Mouse (Mus musculus) adrenal gland, adult 18-20 months (tissue): ENCODE results near the gene Zfp786. TPM values are rescaled to one million over a fixed set of nuclear protein-coding genes. Genes with fewer than 3 reads are reported as not detected.
"Not testable (repeated sequence)": the region's sequence is repeated elsewhere in the genome, so short reads cannot be mapped to it uniquely, and the experiment has no call there.

Experiments used
- DNase-seq, 2 experiments: peaks; one replicate each; pipeline ENCODE4 v3.0.0; 2021 to 2022; ENCODE audit warnings: low spot score in 2 of 2
- microRNA-seq, 2 experiments: library from miRNA; unstranded; fragments of <30 nt; microRNA quantifications; one replicate each; pipeline ENCODE4 v1.2.0; 2021; ENCODE audit warnings: borderline number of aligned reads in 2 of 2
- total RNA-seq, 2 experiments: library from RNA; stranded (reverse); gene quantifications; 1 replicate in 1 of 2; 2 replicates in 1 of 2; pipeline ENCODE4 v1.2.3; 2021

Gene Zfp786
- total RNA-seq, 2 experiments from 2014 or later = 0.77 to 1.7 TPM

DNA sequence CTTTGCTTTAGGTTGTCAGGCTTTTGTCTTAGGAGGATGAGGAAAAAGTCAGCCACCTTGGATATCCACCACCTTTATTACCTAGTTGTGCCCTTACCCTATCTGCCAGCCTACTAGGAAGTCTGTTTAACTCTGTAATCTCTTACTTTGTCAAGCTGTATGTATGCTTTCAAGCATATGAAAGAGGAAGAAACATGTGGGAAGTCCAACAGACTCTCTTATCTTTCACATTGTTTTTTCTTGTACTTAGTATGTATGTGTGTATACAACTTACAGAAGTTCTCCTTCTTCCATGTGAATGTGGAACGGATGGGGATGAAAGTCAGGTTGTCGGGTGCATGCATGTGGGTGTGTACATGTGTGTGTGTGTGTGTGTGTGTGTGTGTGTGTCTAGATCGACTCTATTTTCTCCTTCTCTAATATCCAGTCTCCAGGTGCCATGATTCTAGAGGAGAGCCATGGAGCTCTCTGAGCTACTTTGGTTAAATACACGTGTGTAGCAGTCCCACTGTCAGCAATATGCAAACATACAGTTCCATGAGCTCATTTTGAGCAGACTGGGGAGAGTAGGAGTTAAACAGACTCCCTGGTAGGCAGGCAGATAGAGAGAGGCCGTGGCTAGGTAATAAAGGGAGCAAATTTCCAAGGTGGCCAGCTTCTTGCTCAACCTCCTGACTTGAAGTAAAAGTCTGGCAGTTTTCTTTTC lies 45.8 kb downstream of the Zfp786 start:
- DNase-seq = no peak

DNA sequence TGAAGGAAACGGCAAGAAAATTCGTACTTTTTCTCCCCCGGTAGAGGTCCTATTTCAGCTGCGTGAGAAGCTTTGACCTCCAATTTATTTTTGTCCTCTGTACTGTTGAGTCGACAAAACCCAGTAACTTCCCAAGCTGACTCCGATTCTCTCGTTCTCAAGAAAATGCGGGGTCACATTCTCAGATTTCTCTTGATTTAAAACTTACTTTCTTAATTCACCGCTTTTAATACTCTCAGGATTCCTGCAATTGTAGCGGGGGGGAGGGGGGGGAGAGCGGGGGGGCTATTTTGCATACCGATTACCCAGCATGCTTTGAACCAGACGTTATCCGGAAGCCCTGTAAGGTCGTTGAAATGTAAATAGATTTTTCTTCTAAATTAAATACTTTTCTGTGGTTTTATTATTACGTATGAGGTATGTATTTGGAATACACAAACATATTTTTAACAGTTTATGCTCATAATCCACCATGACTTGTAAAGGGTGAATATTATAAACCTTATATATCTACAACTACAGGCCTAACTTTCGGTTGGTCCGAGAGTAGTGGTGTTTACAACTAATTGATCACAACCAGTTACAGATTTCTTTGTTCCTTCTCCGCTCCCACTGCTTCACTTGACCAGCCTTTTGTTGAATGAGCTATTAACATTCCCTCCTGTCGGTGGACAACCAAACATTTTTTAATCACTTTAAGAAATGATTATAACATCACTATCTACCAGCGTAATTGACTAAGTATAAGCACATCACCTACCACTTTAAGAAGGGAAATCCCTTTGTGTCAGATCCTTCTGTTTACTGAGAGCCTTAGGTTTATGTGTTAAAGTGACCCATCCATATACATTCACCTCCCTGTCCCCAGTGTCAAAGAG lies 49.3 kb downstream of the Zfp786 start:
- peak; percentile 18 to 30 for DNase-seq

DNA sequence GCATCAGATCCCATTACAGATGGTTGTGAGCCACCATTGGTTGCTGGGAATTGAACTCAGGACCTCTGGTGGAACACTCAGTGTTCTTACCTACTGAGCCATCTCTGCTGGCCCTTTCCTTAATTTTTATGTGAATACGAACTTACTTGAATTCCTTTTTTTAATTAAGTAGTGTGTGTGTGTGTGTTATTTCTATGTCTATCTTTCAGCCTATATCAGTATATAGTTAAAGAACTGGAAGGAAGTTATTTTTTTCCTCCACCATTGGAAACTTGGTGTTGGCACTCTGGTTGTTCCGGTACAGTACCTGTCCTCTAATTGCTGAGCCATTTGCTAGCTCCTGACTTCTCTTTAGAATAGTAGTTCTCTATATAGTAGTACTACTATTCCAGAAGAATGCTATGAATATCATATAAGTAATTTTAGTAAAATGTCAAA lies 50.1 kb downstream of the Zfp786 start:
- DNase-seq = peak in 1 of 2 experiments; percentile 18

DNA sequence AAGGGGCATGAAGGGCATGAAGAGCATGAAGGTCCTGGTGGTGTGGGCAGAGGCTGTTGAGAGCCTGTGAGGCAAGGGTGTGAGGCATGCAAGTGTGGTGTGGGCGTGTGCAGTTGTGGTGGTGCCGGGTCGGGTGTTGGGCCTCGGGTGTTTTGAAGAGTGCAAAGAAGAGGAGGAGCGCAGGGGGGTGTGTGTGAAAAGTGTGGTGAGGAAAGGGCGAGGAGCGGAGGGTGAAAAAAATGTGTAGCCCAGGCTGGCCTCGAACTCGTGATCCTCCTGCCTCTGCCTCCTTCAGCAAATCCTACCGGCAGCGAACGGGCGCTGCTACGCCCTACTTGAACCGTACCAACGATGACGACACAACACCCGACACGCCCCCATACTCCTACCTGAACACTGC lies 58.9 kb downstream of the Zfp786 start:
- peak in 1 of 2 experiments; percentile 1 for DNase-seq

DNA sequence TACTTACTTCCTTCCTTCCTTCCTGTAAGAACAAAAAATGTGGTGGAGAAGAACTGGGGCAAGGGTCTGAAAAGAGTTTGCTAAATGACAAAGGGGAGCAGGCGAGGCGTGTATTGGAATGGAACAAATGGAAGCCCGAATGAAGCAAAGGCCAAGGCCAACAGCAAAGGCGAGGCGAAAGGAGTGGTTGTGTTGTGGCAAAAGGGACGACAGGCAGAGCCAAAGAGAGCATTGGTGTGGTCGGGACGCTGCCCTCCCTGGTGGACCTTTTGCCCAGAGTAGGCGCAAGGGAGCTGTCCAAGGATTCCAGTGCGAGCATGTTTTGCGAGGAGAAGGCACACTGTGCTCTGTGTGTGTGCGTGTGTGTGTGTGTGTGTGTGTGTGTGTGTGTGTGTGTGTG lies 59.6 kb downstream of the Zfp786 start:
- DNase-seq = peak in 1 of 2 experiments; percentile 1

DNA sequence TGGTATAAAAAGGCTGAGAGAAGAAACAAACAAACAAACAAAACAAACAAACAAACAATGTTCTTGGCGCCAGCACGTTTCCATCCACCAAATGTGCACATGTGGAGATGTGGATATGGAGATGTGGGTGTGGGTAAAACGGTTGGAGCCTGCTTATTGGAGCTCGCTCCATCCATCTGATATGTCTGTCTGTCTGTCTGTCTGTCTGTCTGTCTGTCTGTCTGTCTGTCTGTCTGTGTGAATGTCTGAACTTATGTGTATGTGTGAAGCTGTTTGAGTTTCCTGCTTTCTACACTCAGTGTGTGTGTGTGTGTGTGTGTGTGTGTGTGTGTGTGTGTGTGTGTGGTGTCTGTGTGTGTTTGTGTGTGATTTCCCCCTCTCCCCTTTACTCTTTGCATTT lies 60.8 kb downstream of the Zfp786 start:
- DNase-seq = not testable (repeated sequence)

Small RNA genes lying within 50 kb of the gene (microRNA-seq; reads per million reads assigned to microRNA genes)
- gene Mir704 = 0 reads per million in 2 experiments

Other genes starting within 250 kb of the Zfp786 start
- gene Ezh2, start 235.5 kb downstream of the Zfp786 start, total RNA-seq = 1 to 10 TPM; 7.8 to 9.5 TPM
- 10 to 100 TPM; 83.4 to 86.3 TPM for gene Pdia4, start 17.4 kb downstream of the Zfp786 start, total RNA-seq
- 10 to 100 TPM in 1 of 2 experiments, 1 to 10 TPM in 1; 8.8 to 12.3 TPM for gene Zfp398, start 4.8 kb upstream of the Zfp786 start, total RNA-seq
- 1 to 10 TPM; 7.7 to 8.0 TPM for gene Zfp282, start 46.3 kb upstream of the Zfp786 start, total RNA-seq
- gene Zfp212, start 89.6 kb upstream of the Zfp786 start, total RNA-seq = 10 to 100 TPM; 12.8 to 15.0 TPM
- 1 to 10 TPM; 5.1 to 5.7 TPM for gene Zfp956, start 122.5 kb upstream of the Zfp786 start, total RNA-seq
- gene Zfp777, start 218.0 kb upstream of the Zfp786 start, total RNA-seq = 10 to 100 TPM; 18.9 to 26.0 TPM